Mouse (Mus musculus) ES-E14 (cell line): ENCODE data around the gene St3gal3. TPM values are rescaled to one million over a fixed set of nuclear protein-coding genes. Genes with fewer than 3 reads are reported as not detected.

Experiments
- DNase-seq: peaks from one replicate; pipeline ENCODE4 v3.0.0-alpha.2; 2013; ENCODE audit warnings: low read depth, low spot score
- H3K27ac ChIP-seq: 2 replicates; pipeline ENCODE4 v1.5.1; 2012; ENCODE audit warnings: low read depth, mild to moderate bottlenecking, low read length, moderate library complexity, mixed read lengths; ENCODE audit not compliant: poor library complexity, insufficient read depth, severe bottlenecking
- H3K36me3 ChIP-seq: 2 replicates; pipeline ENCODE4 v1.6.1; 2012; ENCODE audit warnings: mild to moderate bottlenecking, low read length, moderate library complexity, mixed read lengths; ENCODE audit not compliant: control insufficient read depth, poor library complexity, insufficient read depth, severe bottlenecking
- H3K4me1 ChIP-seq, 2 experiments: fragments of 150-350 bp in 1 of 2; sonication (generic) in 1 of 2; 2 replicates each; pipeline ENCODE4 v1.6.1; 2012; ENCODE audit warnings: low read length in 2 of 2, mild to moderate bottlenecking in 1 of 2, mixed read lengths in 1 of 2; ENCODE audit not compliant: control insufficient read depth in 2 of 2, insufficient read depth in 2 of 2, poor library complexity in 1 of 2
- H3K4me3 ChIP-seq, 2 experiments: fragments of 150-350 bp in 1 of 2; sonication (generic) in 1 of 2; 2 replicates each; pipeline ENCODE4 v1.5.1; 2012; ENCODE audit warnings: low read length in 2 of 2, low read depth in 1 of 2, mild to moderate bottlenecking in 1 of 2, mixed read lengths in 1 of 2; ENCODE audit not compliant: insufficient read depth in 1 of 2, poor library complexity in 1 of 2, severe bottlenecking in 1 of 2
- H3K9ac ChIP-seq: 2 replicates; pipeline ENCODE4 v1.6.1; 2012; ENCODE audit warnings: low read depth, mild to moderate bottlenecking, low read length, mixed read lengths; ENCODE audit not compliant: poor library complexity, insufficient read depth, severe bottlenecking
- H3K9me3 ChIP-seq: fragments of 150-350 bp; sonication (generic); 2 replicates; pipeline ENCODE4 v1.6.1; 2012; ENCODE audit warnings: low read depth, mild to moderate bottlenecking, low read length; ENCODE audit not compliant: control insufficient read depth, insufficient read depth
- CHD2 ChIP-seq: IDR thresholded peaks from 2 replicates; pipeline ENCODE4 v1.6.1; 2014; ENCODE audit warnings: mild to moderate bottlenecking, low read depth, low read length, inconsistent platforms
- HCFC1 ChIP-seq: IDR thresholded peaks from 2 replicates; pipeline ENCODE4 v1.6.1; 2012; ENCODE audit warnings: low read length, inconsistent platforms, borderline replicate concordance; ENCODE audit not compliant: insufficient read depth
- MAFK ChIP-seq: IDR thresholded peaks from 2 replicates; pipeline ENCODE4 v1.6.1; 2014; ENCODE audit warnings: mild to moderate bottlenecking, low read depth, low read length, inconsistent platforms; ENCODE audit not compliant: insufficient read depth
- ZC3H11A ChIP-seq: IDR thresholded peaks from 2 replicates; pipeline ENCODE4 v1.6.1; 2012; ENCODE audit warnings: low read depth, mild to moderate bottlenecking, inconsistent platforms, low read length, borderline replicate concordance
- ZNF384 ChIP-seq: IDR thresholded peaks from 2 replicates; pipeline ENCODE4 v1.6.1; 2012; ENCODE audit warnings: low read depth, low read length, inconsistent platforms
- in situ Hi-C, 2 experiments: fragments of 600-800 bp; cut with MboI; formaldehyde crosslinking; loops; one replicate each; pipeline ENCODE4 v1.15.1; 2025; ENCODE audit warnings: low sequenced_read_pairs in 2 of 2, inconsistent platforms in 1 of 2; ENCODE audit not compliant: unreplicated experiment in 2 of 2
- total RNA-seq: library from RNA; depleted of rRNA; stranded (reverse); fragments of 300-350 nt; gene quantifications from 2 replicates; pipeline ENCODE4 v1.2.3, GENCODE M21; 2012

St3gal3 gene
- total RNA-seq, 1 experiment, result 10.9 TPM

GRCm38 (mm10) chr4:117982706-117983105, 152.0 kb downstream of the St3gal3 start:
- no peak overlapping the region for H3K27ac ChIP-seq
- no peak for TF ChIP-seq ZNF384
- no peak for TF ChIP-seq HCFC1
- no peak for TF ChIP-seq CHD2
- TF ChIP-seq MAFK, result no peak
- TF ChIP-seq ZC3H11A, result no peak
- in situ Hi-C loops, result no loop called here

DNA sequence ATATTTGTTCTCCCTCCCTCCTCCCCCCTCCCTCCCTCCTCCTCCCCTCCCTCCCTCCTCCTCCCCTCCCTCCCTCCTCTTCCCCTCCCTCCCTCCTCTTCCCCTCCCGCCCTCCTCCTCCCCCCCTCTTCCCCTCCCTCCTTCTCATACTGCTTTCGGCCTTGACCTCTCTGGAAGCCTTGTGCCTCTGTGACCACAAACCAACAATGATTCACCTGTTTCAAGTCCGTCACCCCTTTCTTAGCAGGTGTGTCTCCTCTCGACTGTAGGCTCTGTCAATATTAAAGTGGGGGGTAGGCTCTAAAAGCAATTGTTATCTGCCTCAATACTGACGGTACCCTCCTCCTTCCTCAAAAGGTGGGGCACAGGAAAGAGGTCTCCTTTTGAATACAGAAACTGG, 153.2 kb downstream of the St3gal3 start:
- DNase-seq, result no peak
- no peaks in the 10 kb centered on the region; the same call in 1 of the 2 replicates for H3K36me3 ChIP-seq
- no peak overlapping the region for H3K4me3 ChIP-seq
- TF ChIP-seq MAFK (no peak), HCFC1 (no peak), CHD2 (no peak), ZC3H11A (no peak), ZNF384 (no peak)
- in situ Hi-C loops, result no loop called here
- H3K9ac ChIP-seq, result no peak overlapping the region
- H3K27ac ChIP-seq, result no peak overlapping the region
- no peaks in the 10 kb centered on the region for H3K4me1 ChIP-seq
- H3K9me3 ChIP-seq, result no peaks in the 10 kb centered on the region

More at GRCm38 (mm10) chr4:117982706-117983105, 152.0 kb downstream of the St3gal3 start:
- H3K9ac ChIP-seq, result no peak overlapping the region
- H3K9me3 ChIP-seq, result no peaks in the 10 kb centered on the region
- no peak overlapping the region for H3K4me3 ChIP-seq
- DNase-seq, result no peak
- no peaks in the 10 kb centered on the region for H3K4me1 ChIP-seq
- no peaks in the 10 kb centered on the region; the same call in 1 of the 2 replicates for H3K36me3 ChIP-seq

- H3K9me3 ChIP-seq, result no peaks in the 10 kb centered on the region
- no peak overlapping the region for H3K4me3 ChIP-seq
- no peak for DNase-seq
- peaks cover 0 to 3% of the 10 kb centered on the region in 2 experiments; a peak in 1 of 4 replicates for H3K4me1 ChIP-seq
- H3K27ac ChIP-seq, result no peak overlapping the region
- no peak overlapping the region for H3K9ac ChIP-seq
- TF ChIP-seq ZC3H11A, result no peak
- TF ChIP-seq CHD2, result no peak
- no peak for TF ChIP-seq HCFC1
- TF ChIP-seq ZNF384, result no peak
- H3K36me3 ChIP-seq, result no peaks in the 10 kb centered on the region; the same call in 1 of the 2 replicates
- in situ Hi-C loops, result no loop called here
Observed at GRCm38 (mm10) chr4:117980161-117980560, 154.6 kb downstream of the St3gal3 start.

GRCm38 (mm10) chr4:117979181-117979580, 155.5 kb downstream of the St3gal3 start:
- no peak overlapping the region for H3K27ac ChIP-seq
- H3K4me1 ChIP-seq, result peaks cover 0 to 8% of the 10 kb centered on the region in 2 experiments; a peak in 1 of 4 replicates
- H3K36me3 ChIP-seq, result no peaks in the 10 kb centered on the region; the same call in 1 of the 2 replicates
- H3K4me3 ChIP-seq, result no peak overlapping the region
- DNase-seq, result no peak
- in situ Hi-C loops, result no loop called here
- TF ChIP-seq HCFC1 (no peak), CHD2 (no peak), ZC3H11A (no peak), ZNF384 (no peak), MAFK (no peak)
- H3K9ac ChIP-seq, result no peak overlapping the region
- no peaks in the 10 kb centered on the region for H3K9me3 ChIP-seq

- no peak overlapping the region for H3K9ac ChIP-seq
- TF ChIP-seq CHD2 (no peak), ZNF384 (no peak), ZC3H11A (no peak)
- no peaks in the 10 kb centered on the region for H3K9me3 ChIP-seq
- no peaks in the 10 kb centered on the region; the same call in 1 of the 2 replicates for H3K36me3 ChIP-seq
- H3K4me1 ChIP-seq, result peaks cover 0 to 10% of the 10 kb centered on the region in 2 experiments; a peak in 1 of 4 replicates
- no peak overlapping the region for H3K4me3 ChIP-seq
- no peak overlapping the region for H3K27ac ChIP-seq
- no peak for DNase-seq
- in situ Hi-C loops, result no loop called here
Observed at GRCm38 (mm10) chr4:117978282-117978681, 156.4 kb downstream of the St3gal3 start.
